Mouse (Mus musculus) macrophage (primary cell): Measurements from ENCODE around the gene Alg12. TPM values are rescaled to one million over a fixed set of nuclear protein-coding genes. Genes with fewer than 3 reads are reported as not detected.
"Not testable (repeated sequence)": the region's sequence is repeated elsewhere in the genome, so short reads cannot be mapped to it uniquely, and the experiment has no call there.

ENCODE experiments used
- H3K27ac ChIP-seq: fragments of 350-480 bp; formaldehyde crosslinking; 2 replicates; pipeline ENCODE4 v1.9.0; 2021
- H3K36me3 ChIP-seq: fragments of 350-480 bp; formaldehyde crosslinking; 2 replicates; pipeline ENCODE4 v1.9.0; 2021; ENCODE audit errors: inconsistent target
- H3K4me3 ChIP-seq: fragments of 350-480 bp; formaldehyde crosslinking; 2 replicates; pipeline ENCODE4 v1.9.0; 2021; ENCODE audit errors: inconsistent target
- H3K79me2 ChIP-seq: fragments of 350-480 bp; formaldehyde crosslinking; 2 replicates; pipeline ENCODE4 v1.9.0; 2021; ENCODE audit errors: inconsistent target
- WGBS: methylation state at CpG from one replicate; pipeline ENCODE4 v1.1.7; 2026; ENCODE audit warnings: inconsistent platforms; ENCODE audit not compliant: missing documents; 5-methylcytosine and 5-hydroxymethylcytosine counted together
- polyA plus RNA-seq: library from polyadenylated mRNA; stranded (reverse); fragments of 250-400 nt; gene quantifications from 3 replicates; pipeline ENCODE4 v1.2.4, GENCODE M21; 2018; ENCODE audit warnings: inconsistent platforms

Alg12 gene
- polyA plus RNA-seq, 1 experiment from 2014 or later = 16.9 TPM

- Histone ChIP-seq H3K27ac (no peak overlapping the region), H3K79me2 (no peaks in the 10 kb centered on the region), H3K4me3 (no peak overlapping the region), H3K36me3 (peaks cover 18% of the 10 kb centered on the region)
- 90% methylated on average over 6 of the region's 6 CpGs for WGBS
These were observed 10.8 kb upstream of the Alg12 start for GRCm38 (mm10) chr15:88829791-88830440.

DNA sequence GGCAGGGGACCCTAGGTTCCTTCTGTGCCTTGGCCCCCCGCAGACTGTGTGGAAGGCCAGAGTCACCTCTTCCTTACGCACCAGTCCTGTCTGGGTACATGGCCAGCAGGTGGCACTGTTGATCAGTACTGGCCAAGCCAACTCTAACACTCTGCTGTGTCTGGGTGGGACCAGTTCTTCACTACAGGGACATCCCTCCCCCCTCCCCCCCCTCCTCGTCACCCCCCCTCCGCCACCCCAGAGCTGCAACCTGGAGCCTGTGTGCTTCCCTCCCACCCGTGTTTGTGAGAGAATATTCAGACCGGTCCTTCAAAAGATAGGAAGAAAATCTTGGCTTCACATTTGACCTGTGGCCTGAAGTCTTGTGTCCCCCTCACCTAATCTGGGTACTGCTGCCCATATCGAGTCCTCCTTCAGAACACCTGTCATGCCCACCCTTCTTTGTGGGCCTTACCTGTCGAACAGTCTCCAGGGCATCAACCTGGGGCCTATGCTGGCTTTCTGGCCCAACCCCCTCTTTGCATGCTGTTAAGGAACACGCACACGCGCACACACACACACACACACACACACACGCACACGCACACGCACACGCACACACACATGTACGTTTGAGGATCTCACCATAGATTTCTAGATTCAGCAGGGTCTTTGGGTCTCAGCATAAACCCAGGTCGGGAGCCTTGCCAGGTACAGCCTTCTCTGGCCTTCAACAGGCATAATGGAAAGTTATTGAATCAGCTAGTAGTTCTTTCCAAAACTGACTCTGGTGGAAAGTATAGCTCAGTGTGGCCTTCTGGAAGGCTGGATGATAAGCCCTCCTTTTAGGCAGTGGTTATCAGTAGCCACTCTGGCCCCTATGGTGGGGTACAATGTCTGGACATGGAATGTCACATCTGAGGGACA lies 9.9 kb upstream of the Alg12 start:
- peaks cover 26% of the 10 kb centered on the region for H3K36me3 ChIP-seq
- H3K79me2 ChIP-seq = no peaks in the 10 kb centered on the region
- 49% methylated on average over 10 of the region's 17 CpGs for WGBS
- H3K27ac ChIP-seq = no peak overlapping the region
- no peak overlapping the region for H3K4me3 ChIP-seq

GRCm38 (mm10) chr15:88827991-88828799 lies 9.1 kb upstream of the Alg12 start:
- 39% methylated on average over 9 of the region's 9 CpGs for WGBS
- Histone ChIP-seq H3K79me2 (no peaks in the 10 kb centered on the region), H3K4me3 (no peak overlapping the region), H3K27ac (no peak overlapping the region), H3K36me3 (peaks cover 35% of the 10 kb centered on the region)

- 94% methylated on average over 6 of the region's 6 CpGs for WGBS
- Histone ChIP-seq H3K79me2 (no peaks in the 10 kb centered on the region), H3K27ac (no peak overlapping the region), H3K36me3 (peaks cover 41% of the 10 kb centered on the region), H3K4me3 (no peak overlapping the region)
These were observed 8.3 kb upstream of the Alg12 start for GRCm38 (mm10) chr15:88827466-88827865.

GRCm38 (mm10) chr15:88823376-88823775 lies 4.3 kb upstream of the Alg12 start:
- Histone ChIP-seq H3K79me2 (peaks cover 27% of the 10 kb centered on the region), H3K36me3 (peaks cover 41% of the 10 kb centered on the region), H3K27ac (no peak overlapping the region), H3K4me3 (no peak overlapping the region)
- WGBS = 88% methylated on average over 5 of the region's 5 CpGs

GRCm38 (mm10) chr15:88822513-88822912 lies 3.4 kb upstream of the Alg12 start:
- H3K36me3 ChIP-seq = peaks cover 41% of the 10 kb centered on the region
- WGBS = 95% methylated on average over 7 of the region's 7 CpGs
- H3K79me2 ChIP-seq = peaks cover 36% of the 10 kb centered on the region
- H3K27ac ChIP-seq = no peak overlapping the region
- no peak overlapping the region for H3K4me3 ChIP-seq

- Histone ChIP-seq H3K27ac (no peak overlapping the region), H3K4me3 (no peak overlapping the region), H3K36me3 (peaks cover 38% of the 10 kb centered on the region), H3K79me2 (peaks cover 46% of the 10 kb centered on the region)
- WGBS = 84% methylated on average over 7 of the region's 7 CpGs
These were observed 2.3 kb upstream of the Alg12 start for GRCm38 (mm10) chr15:88821403-88821802.

DNA sequence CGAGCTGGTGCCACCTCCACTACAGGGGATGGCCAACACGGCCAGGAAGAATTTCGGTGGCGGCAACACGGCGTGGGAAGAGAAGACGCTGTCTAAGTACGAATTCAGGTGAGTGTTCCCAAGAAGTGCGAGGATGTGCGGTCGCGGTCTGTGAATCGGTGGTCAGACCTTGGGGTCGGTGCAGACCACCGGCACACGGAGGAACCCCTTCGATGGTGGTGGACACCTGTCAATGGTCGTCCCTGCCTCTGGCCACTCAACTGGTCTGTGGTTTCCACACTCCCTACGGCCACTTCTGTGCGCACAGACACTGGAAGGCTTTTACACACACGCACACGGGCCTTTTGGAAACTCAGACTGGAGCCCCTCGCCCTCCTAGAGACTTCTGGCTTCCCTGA lies 787 bp upstream of the Alg12 start:
- 1% methylated on average over 23 of the region's 23 CpGs for WGBS
- H3K27ac ChIP-seq = no peak overlapping the region
- H3K36me3 ChIP-seq = peaks cover 23% of the 10 kb centered on the region
- peak overlapping the region; percentile 71 for H3K4me3 ChIP-seq
- peaks cover 46% of the 10 kb centered on the region for H3K79me2 ChIP-seq

GRCm38 (mm10) chr15:88815196-88815700 lies 3.9 kb downstream of the Alg12 start:
- peaks cover 39% of the 10 kb centered on the region for H3K36me3 ChIP-seq
- peaks cover 27% of the 10 kb centered on the region for H3K79me2 ChIP-seq
- H3K27ac ChIP-seq = peak overlapping the region; percentile 75
- 12% methylated on average over 6 of the region's 6 CpGs for WGBS
- H3K4me3 ChIP-seq = no peak overlapping the region

DNA sequence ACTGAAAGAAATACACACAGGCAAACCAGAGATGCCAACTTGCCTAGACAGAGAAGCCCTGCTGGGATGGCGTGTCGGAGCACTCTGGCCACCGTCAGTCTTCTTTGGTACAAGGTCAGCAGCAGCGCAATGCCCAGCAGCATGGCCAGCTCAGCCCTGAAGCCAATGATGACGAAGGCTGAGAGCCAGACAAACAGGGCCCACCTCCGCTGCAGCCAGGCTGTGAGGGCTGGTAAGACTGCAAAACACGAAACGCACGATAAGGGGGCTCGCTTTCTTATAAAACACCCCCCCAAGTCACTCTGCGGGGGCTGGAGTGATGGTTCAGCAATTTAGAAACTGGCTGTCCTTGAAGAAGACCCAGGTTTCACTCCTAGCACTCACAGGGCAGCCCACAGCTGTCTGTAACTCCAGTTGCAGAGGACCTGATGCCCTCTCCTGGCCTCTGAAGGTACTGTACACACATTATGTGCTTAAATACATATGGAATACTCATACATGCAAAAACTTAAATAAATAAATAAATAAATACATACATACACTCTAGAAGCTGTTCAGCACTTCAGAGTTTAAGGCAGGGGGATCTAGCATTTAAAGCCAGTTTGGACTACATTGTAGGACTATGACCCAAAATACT lies 4.6 kb downstream of the Alg12 start:
- no peak overlapping the region for H3K4me3 ChIP-seq
- WGBS = 93% methylated on average over 11 of the region's 11 CpGs
- H3K27ac ChIP-seq = peak overlapping the region; percentile 75
- H3K79me2 ChIP-seq = peaks cover 22% of the 10 kb centered on the region
- H3K36me3 ChIP-seq = peaks cover 44% of the 10 kb centered on the region

DNA sequence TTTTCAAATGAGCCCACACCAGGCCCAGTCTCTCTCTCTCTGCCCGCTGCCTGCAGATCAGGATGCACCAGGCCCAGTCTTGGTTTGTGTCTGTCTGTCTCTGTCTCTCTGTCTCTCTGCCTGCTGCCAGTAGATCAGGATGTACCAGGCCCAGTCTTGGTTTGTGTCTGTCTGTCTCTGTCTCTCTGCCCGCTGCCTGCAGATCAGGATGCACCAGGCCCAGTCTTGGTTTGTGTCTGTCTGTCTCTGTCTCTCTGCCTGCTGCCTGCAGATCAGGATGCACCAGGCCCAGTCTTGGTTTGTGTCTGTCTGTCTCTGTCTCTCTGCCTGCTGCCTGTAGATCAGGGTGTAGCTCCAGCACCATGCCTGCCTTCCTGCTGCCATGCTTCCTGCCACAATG lies 5.2 kb downstream of the Alg12 start:
- not testable (repeated sequence) for H3K4me3 ChIP-seq, H3K27ac ChIP-seq
- WGBS = 100% methylated on average over 2 of the region's 2 CpGs
- H3K79me2 ChIP-seq = peaks cover 22% of the 10 kb centered on the region
- peaks cover 50% of the 10 kb centered on the region for H3K36me3 ChIP-seq

DNA sequence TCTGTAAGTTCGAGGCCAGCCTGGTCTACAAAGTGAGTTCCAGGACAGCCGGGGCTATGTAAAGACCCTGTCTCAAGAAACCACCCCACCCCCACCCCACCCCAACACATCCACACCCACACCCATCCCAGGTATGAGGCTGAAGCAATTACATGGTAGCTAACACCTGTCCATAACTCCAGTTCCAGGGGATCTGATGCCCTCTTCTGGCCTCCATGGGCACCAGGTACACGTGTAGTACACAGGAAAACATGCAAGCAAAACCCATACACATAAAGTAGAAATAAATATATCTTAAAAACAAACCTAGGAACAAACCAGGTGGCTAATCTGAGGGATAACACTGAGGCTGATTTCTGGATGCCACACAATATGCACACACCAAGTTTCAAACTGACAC lies 5.9 kb downstream of the Alg12 start:
- Histone ChIP-seq H3K4me3 (no peak overlapping the region), H3K79me2 (peaks cover 17% of the 10 kb centered on the region), H3K27ac (no peak overlapping the region), H3K36me3 (peaks cover 56% of the 10 kb centered on the region)
- 98% methylated on average over 3 of the region's 3 CpGs for WGBS

DNA sequence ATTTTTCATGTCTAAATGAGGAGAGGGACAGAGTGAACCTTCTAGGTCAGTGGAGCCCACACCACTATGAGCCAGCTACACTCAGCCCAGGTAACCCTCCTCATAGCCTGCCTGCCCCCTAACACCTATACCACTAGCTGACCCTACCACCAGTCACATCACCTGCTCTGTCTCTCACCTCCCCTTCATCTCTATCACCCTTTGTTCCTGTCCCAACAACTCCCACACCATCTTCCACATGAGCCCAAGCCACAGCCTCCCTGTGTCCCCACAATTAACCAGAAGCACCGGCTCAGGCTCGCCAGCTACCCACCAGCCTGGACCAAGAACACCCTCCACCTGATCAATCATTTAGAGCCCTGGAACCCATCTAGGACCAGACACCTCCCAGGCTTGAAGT lies 8.7 kb downstream of the Alg12 start:
- 100% methylated on average over 2 of the region's 2 CpGs for WGBS
- Histone ChIP-seq H3K36me3 (peaks cover 72% of the 10 kb centered on the region), H3K4me3 (no peak overlapping the region), H3K79me2 (no peaks in the 10 kb centered on the region), H3K27ac (no peak overlapping the region)

- no peak overlapping the region for H3K4me3 ChIP-seq
- H3K36me3 ChIP-seq = peaks cover 72% of the 10 kb centered on the region
- no peak overlapping the region for H3K27ac ChIP-seq
- WGBS = 90% methylated on average over 8 of the region's 8 CpGs
- H3K79me2 ChIP-seq = no peaks in the 10 kb centered on the region
These were observed 11.0 kb downstream of the Alg12 start for GRCm38 (mm10) chr15:88808121-88808520.
